Mouse (Mus musculus) hematopoietic stem cell, adult 5-6 weeks (primary cell): ENCODE measurements around the gene Cdc40. TPM values are rescaled to one million over a fixed set of nuclear protein-coding genes. Genes with fewer than 3 reads are reported as not detected.
"Not testable (repeated sequence)": the region's sequence is repeated elsewhere in the genome, so short reads cannot be mapped to it uniquely, and the experiment has no call there.

ENCODE experiments used
- ATAC-seq, 2 experiments: fragments of 125-278 bp in 1 of 2; replicated peaks in 1 of 2; 2 replicates each; pipeline ENCODE4 v1.8.0; 2016 to 2017; ENCODE audit warnings: inconsistent platforms in 2 of 2, mild to moderate bottlenecking in 2 of 2, moderate number of reproducible peaks in 2 of 2, low read depth in 1 of 2, moderate TSS enrichment in 1 of 2; ENCODE audit not compliant: low FRiP score in 2 of 2, poor library complexity in 2 of 2, severe bottlenecking in 2 of 2, insufficient read depth in 1 of 2, low TSS enrichment in 1 of 2
- total RNA-seq: library from RNA; stranded (forward); fragments of 172-1452, 232-1000 nt; gene quantifications from 2 replicates; pipeline ENCODE4 v1.2.3, GENCODE M21; 2017

Gene Cdc40
- total RNA-seq, 1 experiment from 2014 or later, result 48.4 TPM

- 0 out of 4 replicates have a peak, but pooled peaks of 1 of the 2 experiments have one; percentile 56 for ATAC-seq
Observed at GRCm38 (mm10) chr10:40813627-40814026, 69.5 kb downstream of the Cdc40 start.

GRCm38 (mm10) chr10:40809411-40809910, 73.7 kb downstream of the Cdc40 start:
- not testable (repeated sequence) for ATAC-seq

- no peak for ATAC-seq
Observed at GRCm38 (mm10) chr10:40806221-40806620, 76.9 kb downstream of the Cdc40 start.

GRCm38 (mm10) chr10:40805221-40805620, 77.9 kb downstream of the Cdc40 start:
- no peak for ATAC-seq

- no peak for ATAC-seq
Observed at GRCm38 (mm10) chr10:40792115-40792514, 91.0 kb downstream of the Cdc40 start.

- no peak for ATAC-seq
Observed at GRCm38 (mm10) chr10:40790406-40790805, 92.7 kb downstream of the Cdc40 start.

Other genes starting within 250 kb of the Cdc40 start
- gene Mettl24, start 200.0 kb downstream of the Cdc40 start, total RNA-seq, result 0.25 TPM in 1 of 2 replicates, not detected in the other
- not detected in 2 replicates for gene Wasf1, start 164 bp upstream of the Cdc40 start, total RNA-seq
- not detected in 2 replicates for gene Gpr6, start 189.0 kb upstream of the Cdc40 start, total RNA-seq